Comparison of ENCODE assay signal across 16 mouse cellular contexts in genomic region chr13:8831546-8832251, GRCm38 (mm10). TPM values are rescaled to one million over a fixed set of nuclear protein-coding genes. Genes with fewer than 3 reads are reported as not detected.
DNase-seq lines count a peak whose midpoint lies in the region; ATAC-seq lines count a peak whose summit lies in the region.
"Had no signal": no experiment of that assay in that cellular context is flagged by ENCODE, and none has a peak within 500 bp of the region (broad histone marks: within the 10 kb centered on the region; RNA-seq: fewer than 3 reads in every experiment).

No protein-coding gene starts in this region.

- peaks cover 61% of the 10 kb centered on the region for H3K36me3 ChIP-seq in midbrain, embryonic 14.5 days (ENCODE audit: control insufficient read depth, insufficient read depth, low read length)
- peaks cover 56% of the 10 kb centered on the region for H3K36me3 ChIP-seq in midbrain, embryonic 13.5 days

- WGBS in midbrain, embryonic 14.5 days = 90% methylated on average over 7 of the region's 7 CpGs
- 94% methylated on average over 7 of the region's 7 CpGs for WGBS in midbrain, embryonic 13.5 days

- H3K9me3 ChIP-seq in midbrain, embryonic 14.5 days (ENCODE audit: control insufficient read depth, low read length) = no peaks in the 10 kb centered on the region
- no peaks in the 10 kb centered on the region for H3K9me3 ChIP-seq in midbrain, embryonic 13.5 days
- H3K9me3 ChIP-seq: forebrain, embryonic 13.5 days; intestine, embryonic 15.5 days; neural tube, embryonic 15.5 days had no signal

- ATAC-seq in midbrain, embryonic 14.5 days (ENCODE audit: low FRiP score, low TSS enrichment) = no peak
- no peak for ATAC-seq in midbrain, embryonic 13.5 days
- ATAC-seq in neutrophil, adult 5-6 weeks (ENCODE audit: extremely low read depth, insufficient number of reproducible peaks, low FRiP score, poor library complexity, severe bottlenecking) = peak; percentile 13; the same call in 1 of the 2 replicates
- ATAC-seq: forebrain, embryonic 13.5 days; intestine, embryonic 15.5 days had no signal

- no peak overlapping the region for H3K4me2 ChIP-seq in midbrain, embryonic 14.5 days (ENCODE audit: low read length)
- no peak overlapping the region for H3K4me2 ChIP-seq in midbrain, embryonic 13.5 days (replicated peaks)
- H3K4me2 ChIP-seq: forebrain, embryonic 13.5 days; intestine, embryonic 15.5 days; neural tube, embryonic 15.5 days had no signal

- H3K4me3 ChIP-seq in midbrain, embryonic 14.5 days (replicated peaks; ENCODE audit: low read depth, low read length) = no peak overlapping the region
- H3K4me3 ChIP-seq in midbrain, embryonic 13.5 days (replicated peaks) = no peak overlapping the region
- H3K4me3 ChIP-seq: forebrain, embryonic 13.5 days; intestine, embryonic 15.5 days; neural tube, embryonic 15.5 days had no signal

- DNase-seq in heart, adult 11 months = peak; percentile 60
- no peak for DNase-seq in heart, adult 9 months (ENCODE audit: low spot score in 2 of 2)
- DNase-seq in midbrain, embryonic 14.5 days = peak; percentile 17
- peak; percentile 78 for DNase-seq in CD4-positive, CD25-positive, alpha-beta regulatory T cell, adult 2 months (ENCODE audit: low read depth, low spot score)
- no peak for DNase-seq in right cerebral cortex, postnatal 25 days
- no peak for DNase-seq in adrenal gland, postnatal 10 days
- DNase-seq: cerebellum, postnatal 10 days; embryo, embryonic 11 days; heart, postnatal 14 days; thymus, postnatal 14 days had no signal

- no peak overlapping the region for H3K9ac ChIP-seq in midbrain, embryonic 14.5 days (replicated peaks; ENCODE audit: low read length)
- H3K9ac ChIP-seq in midbrain, embryonic 13.5 days (replicated peaks) = no peak overlapping the region
- H3K9ac ChIP-seq: forebrain, embryonic 13.5 days; intestine, embryonic 15.5 days; neural tube, embryonic 15.5 days had no signal

- no peaks in the 10 kb centered on the region for H3K4me1 ChIP-seq in midbrain, embryonic 14.5 days (ENCODE audit: control insufficient read depth, insufficient read depth, low read length)
- H3K4me1 ChIP-seq in midbrain, embryonic 13.5 days (replicated peaks) = peaks cover 2% of the 10 kb centered on the region; the same call in 1 of the 2 replicates
- H3K4me1 ChIP-seq: intestine, embryonic 15.5 days; neural tube, embryonic 15.5 days had no signal

- H3K27me3 ChIP-seq in midbrain, embryonic 14.5 days (ENCODE audit: control insufficient read depth, insufficient read depth, low read length) = no peaks in the 10 kb centered on the region
- no peaks in the 10 kb centered on the region for H3K27me3 ChIP-seq in midbrain, embryonic 13.5 days
- H3K27me3 ChIP-seq: forebrain, embryonic 13.5 days; intestine, embryonic 15.5 days; neural tube, embryonic 15.5 days had no signal

- no peak overlapping the region for H3K27ac ChIP-seq in midbrain, embryonic 14.5 days (replicated peaks; ENCODE audit: low read depth, low read length)
- H3K27ac ChIP-seq in midbrain, embryonic 13.5 days = no peak overlapping the region
- H3K27ac ChIP-seq: forebrain, embryonic 13.5 days; intestine, embryonic 15.5 days; macrophage; neural tube, embryonic 15.5 days had no signal

RNA-seq across cellular contexts. Expression of gene Wdr37, which starts 40.0 kb away (rescaled TPM):
- 51.3 and 71.0 TPM in 2 replicates for polyA plus RNA-seq in midbrain, embryonic 14.5 days (2014; fragmentation: Nextera tagmentation; extraction: Ambion mirVana)
- 56.6 and 58.0 TPM in 2 replicates for polyA plus RNA-seq in midbrain, embryonic 13.5 days (2015; fragmentation: Nextera tagmentation; extraction: Ambion mirVana)
- 46.6 and 48.3 TPM in 2 replicates for total RNA-seq in neutrophil, adult 5-6 weeks (2017)
- 10 to 100 TPM; 28.5 to 36.1 TPM for total RNA-seq in adrenal gland, postnatal 10 days (2021)

RNA-seq across cellular contexts. Expression of gene Idi1, which starts 53.6 kb away (rescaled TPM):
- polyA plus RNA-seq in midbrain, embryonic 14.5 days (2014; fragmentation: Nextera tagmentation; extraction: Ambion mirVana) = 66.6 and 81.8 TPM in 2 replicates
- 98.9 and 109 TPM in 2 replicates for polyA plus RNA-seq in midbrain, embryonic 13.5 days (2015; fragmentation: Nextera tagmentation; extraction: Ambion mirVana)
- total RNA-seq in neutrophil, adult 5-6 weeks (2017) = 9.9 and 11.3 TPM in 2 replicates
- total RNA-seq in adrenal gland, postnatal 10 days (2021) = 10 to 100 TPM; 16.1 to 20.7 TPM

Comparison
In these comparisons a context has a peak if more than half of its experiments do, and no peak if none do; other contexts are left out.
1. DNase-seq: peak in heart, adult 11 months (single experiment), midbrain, embryonic 14.5 days (single experiment) and CD4-positive, CD25-positive, alpha-beta regulatory T cell, adult 2 months (single experiment); none in heart, adult 9 months (0 of 2), right cerebral cortex, postnatal 25 days (single experiment) and adrenal gland, postnatal 10 days (single experiment).